Mouse (Mus musculus) olfactory bulb, adult 2 months (tissue): Measurements from ENCODE around the gene U2af1l4.

Source experiments
- CTCF ChIP-seq: fragments of 200-500 bp; IDR thresholded peaks from 2 replicates; pipeline ENCODE4 v1.5.1; 2012; ENCODE audit warnings: low read depth, mild to moderate bottlenecking, low read length, moderate library complexity; ENCODE audit not compliant: insufficient read depth
- POLR2A ChIP-seq: fragments of 200-500 bp; IDR thresholded peaks from 2 replicates; pipeline ENCODE4 v1.6.1; 2012; ENCODE audit warnings: mild to moderate bottlenecking, low read depth, low read length, moderate library complexity; ENCODE audit not compliant: insufficient read depth

DNA sequence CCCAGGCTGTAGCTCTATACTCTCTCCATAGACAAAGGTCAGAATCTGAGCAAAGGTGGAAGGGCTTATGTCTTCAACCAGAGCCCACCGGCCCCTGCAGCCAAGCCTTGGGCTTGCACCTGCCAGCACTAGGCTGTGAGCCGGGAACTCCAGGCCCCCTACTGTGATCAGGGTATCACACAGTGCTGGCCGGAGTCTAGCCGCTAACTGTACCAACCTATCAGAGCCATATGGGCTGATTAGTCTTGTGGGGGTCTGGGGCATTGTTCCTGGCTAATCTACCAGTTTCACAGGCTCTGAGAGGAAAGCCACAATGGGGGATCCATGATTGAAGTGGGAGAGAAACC lies 28.5 kb downstream of the U2af1l4 start:
- TF ChIP-seq CTCF (no peak), POLR2A (no peak)
